Mouse (Mus musculus): ENCODE results near the gene Flt1.

- TF ChIP-seq MAX (IDR thresholded peaks at IDR 0.05) = no peak
- TF ChIP-seq CTCF (IDR thresholded peaks at IDR 0.05; ENCODE audit: control insufficient read depth, insufficient read depth, insufficient read length) = no peak
- no peak for TF ChIP-seq FOSL1 (IDR thresholded peaks at IDR 0.05; ENCODE audit: insufficient read depth, low read length, poor library complexity, severe bottlenecking)
- no peak for TF ChIP-seq MYOD1 (IDR thresholded peaks at IDR 0.05; ENCODE audit: control insufficient read depth, insufficient read length, low read depth)
Measured at GRCm38 (mm10) chr5:147606751-147607150, 119.1 kb downstream of the Flt1 start.
